Comparison of ENCODE assay signal across 11 mouse cellular contexts in the genomic region with DNA sequence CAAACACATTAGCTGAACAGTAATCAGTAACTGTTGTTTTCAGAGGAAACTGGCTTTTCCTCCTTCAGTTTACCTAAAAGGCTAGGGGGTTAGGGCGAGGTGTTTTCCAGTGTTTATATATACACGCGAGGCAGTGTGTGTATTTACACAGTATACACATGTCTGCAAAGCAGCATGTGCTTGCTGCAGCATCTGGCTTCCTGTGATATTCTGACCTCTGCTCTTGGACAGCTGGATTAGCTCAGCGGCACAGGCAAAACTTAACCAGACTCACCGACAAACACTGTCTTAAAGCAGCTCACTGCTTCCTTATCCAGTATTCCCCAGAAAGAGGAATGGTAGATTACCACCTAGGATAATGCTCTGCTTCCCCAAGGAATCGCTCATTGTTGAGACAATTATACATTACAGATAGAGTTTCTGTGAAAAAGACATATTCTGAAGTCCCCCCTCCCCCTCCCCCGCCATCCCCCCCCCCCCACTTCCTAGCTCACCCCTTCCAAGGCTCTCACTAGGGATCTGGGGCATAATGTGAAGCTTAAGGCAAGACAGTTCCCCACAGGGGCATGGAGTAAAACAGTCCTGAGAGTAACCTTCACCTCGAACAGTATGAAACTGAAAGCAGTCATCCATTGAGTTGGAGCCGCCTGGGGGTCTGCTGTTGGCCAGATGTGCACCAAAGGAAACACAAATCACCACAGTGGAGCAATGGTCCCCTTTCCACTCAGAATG.
DNase-seq lines count a peak whose midpoint lies in the region; ATAC-seq and TF ChIP-seq lines count a peak whose summit lies in the region.
"Had no signal": no experiment of that assay in that cellular context is flagged by ENCODE, and none has a peak within 500 bp of the region (broad histone marks: within the 10 kb centered on the region; RNA-seq: fewer than 3 reads in every experiment).

No protein-coding gene starts in this region.

- H3K9me3 ChIP-seq in neural tube, embryonic 15.5 days (replicated peaks): no peaks in the 10 kb centered on the region
- H3K9me3 ChIP-seq in intestine, postnatal 0 days (ENCODE audit: control insufficient read depth): no peaks in the 10 kb centered on the region
- H3K9me3 ChIP-seq in lung, embryonic 14.5 days (ENCODE audit: low read depth, low read length): no peaks in the 10 kb centered on the region
- H3K9me3 ChIP-seq: hindbrain, embryonic 15.5 days; neural tube, embryonic 12.5 days had no signal

- no peaks in the 10 kb centered on the region for H3K4me1 ChIP-seq in neural tube, embryonic 15.5 days
- no peaks in the 10 kb centered on the region for H3K4me1 ChIP-seq in intestine, postnatal 0 days (replicated peaks; ENCODE audit: control insufficient read depth, insufficient read depth, low read length)
- no peaks in the 10 kb centered on the region for H3K4me1 ChIP-seq in lung, embryonic 14.5 days (ENCODE audit: insufficient read depth)
- H3K4me1 ChIP-seq: hindbrain, embryonic 15.5 days; neural tube, embryonic 12.5 days had no signal

- no peak overlapping the region for H3K27ac ChIP-seq in neural tube, embryonic 15.5 days (replicated peaks)
- no peak overlapping the region for H3K27ac ChIP-seq in intestine, postnatal 0 days (ENCODE audit: low read depth, low read length)
- H3K27ac ChIP-seq in lung, embryonic 14.5 days (ENCODE audit: low read depth): 0 out of 2 replicates have a peak overlapping the region, but pooled peaks have one; percentile 18
- H3K27ac ChIP-seq: hindbrain, embryonic 15.5 days; neural tube, embryonic 12.5 days had no signal

- no peaks in the 10 kb centered on the region for H3K27me3 ChIP-seq in neural tube, embryonic 15.5 days (replicated peaks)
- H3K27me3 ChIP-seq in intestine, postnatal 0 days (replicated peaks; ENCODE audit: control insufficient read depth, insufficient read depth, low read length): no peaks in the 10 kb centered on the region
- no peaks in the 10 kb centered on the region for H3K27me3 ChIP-seq in lung, embryonic 14.5 days (ENCODE audit: insufficient read depth, low read length)
- H3K27me3 ChIP-seq: hindbrain, embryonic 15.5 days; neural tube, embryonic 12.5 days had no signal

- H3K4me3 ChIP-seq in neural tube, embryonic 15.5 days (replicated peaks): no peak overlapping the region
- H3K4me3 ChIP-seq in intestine, postnatal 0 days (ENCODE audit: low read depth, low read length): no peak overlapping the region
- H3K4me3 ChIP-seq in lung, embryonic 14.5 days (ENCODE audit: low read depth, low read length): no peak overlapping the region
- H3K4me3 ChIP-seq: hindbrain, embryonic 15.5 days; neural tube, embryonic 12.5 days had no signal

- H3K4me2 ChIP-seq in neural tube, embryonic 15.5 days: no peak overlapping the region
- H3K4me2 ChIP-seq in intestine, postnatal 0 days (replicated peaks; ENCODE audit: low read depth): 0 out of 2 replicates have a peak overlapping the region, but pooled peaks have one; percentile 7
- 0 out of 2 replicates have a peak overlapping the region, but pooled peaks have one; percentile 15 for H3K4me2 ChIP-seq in lung, embryonic 14.5 days
- H3K4me2 ChIP-seq: hindbrain, embryonic 15.5 days; neural tube, embryonic 12.5 days had no signal

- no peak for ATAC-seq in neural tube, embryonic 15.5 days (ENCODE audit: low FRiP score)
- ATAC-seq in intestine, postnatal 0 days: no peak
- peak; percentile 97 for ATAC-seq in lung, embryonic 14.5 days (ENCODE audit: insufficient read depth)

- H3K36me3 ChIP-seq in neural tube, embryonic 15.5 days: no peaks in the 10 kb centered on the region
- no peaks in the 10 kb centered on the region for H3K36me3 ChIP-seq in intestine, postnatal 0 days (ENCODE audit: control insufficient read depth, insufficient read depth)
- no peaks in the 10 kb centered on the region for H3K36me3 ChIP-seq in lung, embryonic 14.5 days (ENCODE audit: insufficient read depth)
- H3K36me3 ChIP-seq: hindbrain, embryonic 15.5 days; neural tube, embryonic 12.5 days had no signal

- H3K9ac ChIP-seq in neural tube, embryonic 15.5 days (replicated peaks): no peak overlapping the region
- H3K9ac ChIP-seq in intestine, postnatal 0 days (ENCODE audit: low read depth, low read length): no peak overlapping the region
- no peak overlapping the region for H3K9ac ChIP-seq in lung, embryonic 14.5 days
- H3K9ac ChIP-seq: hindbrain, embryonic 15.5 days; neural tube, embryonic 12.5 days had no signal

- 77% methylated on average over 9 of the region's 9 CpGs for WGBS in neural tube, embryonic 15.5 days
- 41% methylated on average over 9 of the region's 9 CpGs for WGBS in intestine, postnatal 0 days
- 21% methylated on average over 9 of the region's 9 CpGs for WGBS in lung, embryonic 14.5 days

- DNase-seq in neural tube, embryonic 10.5 days (ENCODE audit: extremely low spot score, low spot score): peak; percentile 45
- DNase-seq in lung, embryonic 14.5 days: peak; percentile 88
- DNase-seq in yolk sac, embryonic 10.5 days (ENCODE audit: low spot score): peak; percentile 48
- no peak for DNase-seq in urinary bladder, adult 2 months (ENCODE audit: low spot score)
- DNase-seq in cerebellum, postnatal 10 days: no peak
- DNase-seq in urinary bladder, postnatal 14 days (ENCODE audit: low spot score): no peak
- DNase-seq: thymus, postnatal 25 days had no signal

- no peak for TF ChIP-seq CTCF in intestine, postnatal 0 days (IDR thresholded peaks at IDR 0.05; ENCODE audit: low read depth)
- no peak for TF ChIP-seq CTCF in lung, embryonic 14.5 days (IDR thresholded peaks at IDR 0.05; ENCODE audit: low read depth)

Comparison
In these comparisons a context has a peak if more than half of its experiments do, and no peak if none do; other contexts are left out.
1. DNase-seq: peak in neural tube, embryonic 10.5 days (single experiment), lung, embryonic 14.5 days (single experiment) and yolk sac, embryonic 10.5 days (single experiment); none in urinary bladder, adult 2 months (single experiment), cerebellum, postnatal 10 days (0 of 2) and urinary bladder, postnatal 14 days (single experiment).